Mouse (Mus musculus) mouse trophoblast stem cell (cell line): ENCODE data around the gene Atad5.
"Not testable (repeated sequence)": the region's sequence is repeated elsewhere in the genome, so short reads cannot be mapped to it uniquely, and the experiment has no call there.

Experiments used
- in situ Hi-C, 2 experiments: fragments of 300-500 bp; cut with MseI, MboI; formaldehyde crosslinking; loops; 2 replicates in 1 of 2; 3 replicates in 1 of 2; pipeline ENCODE4 v1.15.1; 2025

Atad5 gene

DNA sequence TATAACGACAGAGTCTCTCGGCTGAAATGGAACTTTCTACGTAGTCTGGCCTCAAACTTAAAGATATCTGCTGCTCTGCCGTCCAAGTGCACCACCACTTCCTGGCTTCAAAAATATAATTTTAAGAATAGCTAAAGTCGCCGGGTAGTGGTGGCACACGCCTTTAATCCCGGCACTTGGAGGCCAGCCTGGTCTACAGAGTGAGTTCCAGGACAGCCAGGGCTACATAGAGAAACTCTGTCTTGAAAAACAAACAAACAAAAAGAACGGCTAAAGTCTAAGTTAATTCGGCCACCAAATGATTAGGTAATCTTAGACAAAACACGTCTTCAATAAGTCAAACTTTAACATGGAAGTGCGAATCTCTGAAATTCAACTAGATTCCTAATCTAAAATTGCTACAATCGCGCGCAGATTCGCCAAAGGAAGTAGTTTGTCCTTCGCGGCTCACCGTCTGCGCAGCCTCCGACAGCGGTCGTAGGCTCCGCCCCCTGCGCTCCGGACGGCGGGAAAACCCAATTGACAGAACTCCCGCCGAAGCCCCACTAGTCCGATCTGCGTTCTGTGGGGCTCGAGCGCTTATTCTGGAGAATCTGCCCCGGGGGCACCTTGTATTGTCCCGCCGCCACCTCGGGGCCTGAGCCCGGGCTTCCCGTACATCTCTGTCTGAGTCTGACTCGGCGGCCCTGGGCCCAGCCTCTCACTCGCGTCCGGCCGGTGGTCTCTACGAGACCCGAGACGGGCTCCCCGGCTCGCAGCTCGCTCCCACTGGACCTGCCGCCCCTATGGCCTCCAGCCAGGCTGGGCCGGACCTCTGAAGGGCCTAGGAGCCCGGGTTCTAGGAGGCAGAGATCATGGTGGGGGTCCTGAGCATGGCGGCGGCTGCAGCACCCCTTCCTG lies at the start of gene Atad5:
Atad5 (plus strand) TSS at position 484 of the 900 bp plus-strand sequence.
- in situ Hi-C loops, result no loop called here

DNA sequence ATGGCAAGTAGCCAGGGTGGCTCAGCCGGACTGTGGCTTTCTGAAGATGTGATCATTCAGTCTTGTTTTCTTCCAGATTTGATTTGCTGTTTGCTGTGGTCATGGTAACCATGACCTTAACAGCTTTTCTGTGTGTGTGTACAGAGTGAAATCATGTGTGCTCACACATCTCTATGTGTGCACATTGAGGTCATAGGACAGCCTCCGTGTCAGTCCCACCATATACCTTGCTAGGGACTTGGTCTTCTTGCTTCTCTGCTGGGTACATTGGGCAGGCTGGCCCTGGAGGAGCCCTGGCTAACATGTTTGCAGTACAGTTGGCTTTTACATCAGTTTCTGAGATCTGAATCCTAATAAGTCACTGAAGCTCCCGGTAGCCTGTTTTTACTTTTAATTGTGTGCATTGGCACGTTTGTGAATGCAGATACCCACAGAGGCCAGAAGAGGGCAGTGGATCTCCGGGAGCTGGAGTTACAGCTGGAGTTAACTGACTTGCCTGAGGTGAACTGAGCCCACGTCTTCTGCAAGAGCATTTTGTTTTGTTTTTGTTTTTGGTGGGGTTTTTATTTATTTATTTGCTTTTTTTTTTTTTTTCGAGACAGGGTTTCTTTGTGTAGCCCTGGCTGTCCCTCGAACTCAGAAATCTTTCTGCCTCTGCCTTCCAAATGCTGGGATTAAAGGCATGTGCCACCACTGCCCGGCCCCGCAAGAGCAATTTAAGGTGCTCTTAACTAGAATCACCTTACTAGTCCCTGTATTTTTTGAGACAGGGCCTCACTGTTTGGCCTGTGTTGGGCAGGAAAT lies 46.4 kb upstream of the Atad5 start:
- in situ Hi-C loops, result no loop called here

DNA sequence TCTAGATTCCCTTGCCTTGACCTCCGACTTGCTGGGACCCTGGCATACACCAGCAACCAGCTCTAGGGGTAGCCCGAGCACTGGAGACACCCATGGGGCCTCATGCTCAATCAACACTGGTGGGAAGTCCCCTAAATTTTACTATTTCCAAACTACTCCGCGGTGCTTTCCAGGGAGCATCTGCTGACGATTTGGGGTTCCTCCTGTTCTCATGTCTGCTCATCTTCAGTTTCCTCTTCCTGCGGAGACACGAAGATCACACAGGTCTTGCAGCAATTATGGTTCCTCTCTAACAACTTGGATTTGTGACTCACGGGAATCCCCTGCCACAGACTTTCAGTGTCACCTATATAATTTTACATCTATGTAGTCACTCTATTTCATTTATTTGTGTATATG lies 45.8 kb upstream of the Atad5 start:
- in situ Hi-C loops, result no loop called here

DNA sequence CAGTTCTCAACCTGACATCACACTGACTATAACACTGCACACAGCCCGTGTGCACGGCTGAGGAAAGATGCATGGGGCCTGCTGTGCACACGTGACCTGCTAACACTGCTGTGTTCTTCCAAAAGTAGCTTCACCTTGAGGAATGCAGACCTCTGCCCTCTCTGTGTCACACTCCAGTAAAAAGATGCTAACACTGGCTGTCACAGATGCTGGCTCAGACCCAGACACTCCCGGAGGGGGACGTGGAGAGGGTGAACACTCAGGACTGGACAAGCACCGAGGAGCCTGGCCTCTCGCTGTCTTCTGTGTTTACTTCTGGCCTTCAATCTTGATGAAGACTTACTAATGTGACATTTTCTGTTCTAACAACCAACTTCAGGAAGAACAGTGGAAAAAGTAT lies 42.3 kb upstream of the Atad5 start:
- in situ Hi-C loops, result no loop called here

DNA sequence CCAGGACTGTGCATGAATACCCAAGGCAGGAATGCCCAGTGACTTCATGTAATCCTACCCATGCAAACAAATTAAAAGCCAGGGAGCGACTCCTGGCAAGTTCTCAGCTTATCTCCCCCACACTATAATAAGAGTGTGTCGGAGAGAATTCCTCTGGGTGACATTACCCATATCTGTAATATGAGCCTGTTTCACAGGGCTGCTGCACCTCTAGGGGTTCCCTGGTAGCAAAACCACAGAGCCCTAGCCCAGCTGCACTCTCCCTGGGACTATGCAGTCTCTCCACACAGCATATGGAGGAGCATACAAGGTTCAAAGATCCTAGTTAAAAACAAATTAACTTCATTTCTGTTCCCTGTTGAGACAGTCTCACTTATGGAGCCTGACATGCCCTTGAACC lies 39.1 kb upstream of the Atad5 start:
- in situ Hi-C loops, result no loop called here

DNA sequence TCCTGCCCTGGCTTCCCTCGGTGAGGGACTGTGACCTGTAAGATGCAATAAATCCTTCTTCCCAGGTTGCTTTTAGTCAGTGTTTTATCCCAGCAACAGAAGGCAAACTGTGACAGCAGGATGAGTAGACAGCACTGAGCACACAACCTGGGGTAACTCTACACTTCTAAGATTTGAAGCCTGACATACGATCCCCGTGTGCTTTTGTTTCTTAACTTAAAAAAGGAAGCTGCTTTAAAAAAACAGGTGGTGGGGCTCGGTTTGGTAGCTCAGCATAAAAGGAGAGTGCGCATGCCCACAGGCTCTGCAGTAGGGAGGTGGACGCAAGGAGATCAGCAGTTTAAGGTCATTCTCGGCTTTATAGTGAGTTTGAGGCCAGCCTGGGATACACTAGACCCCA lies 36.7 kb upstream of the Atad5 start:
- in situ Hi-C loops, result no loop called here

DNA sequence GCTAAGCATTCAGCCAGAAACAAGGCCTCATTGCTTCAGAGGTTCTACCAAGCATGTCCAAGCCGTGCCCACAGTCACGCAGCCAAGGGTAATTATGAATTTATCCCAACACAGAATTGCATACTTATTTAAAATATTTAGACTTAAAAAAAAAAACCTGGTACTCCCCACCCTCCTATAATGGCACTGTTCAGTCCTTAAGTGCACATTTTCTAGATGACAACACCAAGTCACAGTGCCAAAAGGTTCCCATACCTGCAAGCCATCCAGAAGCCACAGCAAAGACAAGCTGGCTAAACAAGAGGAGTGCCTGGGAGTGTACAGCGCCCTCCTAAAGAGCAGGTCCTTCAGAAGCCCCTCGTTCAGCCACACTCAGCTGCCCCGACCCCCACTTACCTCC lies 36.0 kb upstream of the Atad5 start:
- in situ Hi-C loops, result no loop called here

DNA sequence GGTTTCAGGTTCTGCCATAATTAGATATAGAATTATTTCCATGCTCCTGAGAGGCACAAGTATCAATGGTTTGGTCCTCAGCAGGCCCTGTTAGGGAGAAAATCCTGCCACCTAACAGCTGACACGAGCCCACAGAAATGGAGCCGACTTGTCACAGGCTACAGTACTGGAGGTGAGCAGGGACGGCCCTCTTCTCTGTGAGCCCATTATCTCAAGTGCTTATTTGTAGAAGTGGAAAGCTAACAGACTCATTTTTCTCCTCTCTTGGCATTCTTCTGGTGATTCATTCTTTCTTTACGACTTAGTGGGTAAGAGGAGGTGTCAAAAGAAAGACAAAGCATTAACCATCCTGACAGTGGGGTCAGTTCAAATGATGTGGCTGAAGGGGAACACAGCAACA lies 34.5 kb upstream of the Atad5 start:
- in situ Hi-C loops, result no loop called here

DNA sequence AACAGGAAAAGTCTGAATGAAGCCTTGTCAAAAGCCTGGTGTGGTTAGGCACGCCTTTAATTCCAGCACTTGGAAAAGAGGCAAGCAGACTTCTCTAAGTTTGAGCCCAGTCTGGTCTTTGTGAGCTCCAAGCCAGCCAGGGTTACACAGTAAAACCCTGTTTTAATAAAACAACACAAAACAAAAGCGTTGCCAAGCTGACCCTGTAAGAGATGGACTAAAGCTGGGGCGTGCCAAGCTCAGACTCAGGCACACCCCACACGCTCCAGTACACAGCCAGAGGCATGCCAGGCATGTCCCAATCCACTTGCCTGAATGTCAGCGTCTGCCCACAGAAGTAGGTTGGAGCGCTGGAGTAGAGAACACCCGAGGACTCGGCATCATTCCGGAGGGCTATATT lies 33.1 kb upstream of the Atad5 start:
- in situ Hi-C loops, result no loop called here

DNA sequence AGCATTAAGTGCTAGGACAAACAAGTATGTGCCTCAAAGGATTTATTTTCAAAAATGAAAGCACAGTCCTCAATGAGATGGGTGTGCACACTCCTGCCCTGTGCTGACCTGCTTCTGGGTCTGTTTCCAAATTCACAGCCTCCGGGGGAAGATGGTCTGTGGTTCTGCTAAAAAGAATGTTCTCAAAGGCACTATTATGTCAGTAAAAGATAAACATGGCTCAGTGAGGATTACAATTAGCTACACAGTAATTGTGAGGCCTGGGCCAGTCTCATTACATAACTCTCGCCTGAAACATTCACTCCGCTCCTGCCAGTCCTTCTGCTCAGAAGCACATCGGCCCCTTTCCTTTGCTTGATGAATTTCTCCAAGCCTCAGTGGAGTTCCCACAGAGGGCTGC lies 27.0 kb upstream of the Atad5 start:
- in situ Hi-C loops, result no loop called here

DNA sequence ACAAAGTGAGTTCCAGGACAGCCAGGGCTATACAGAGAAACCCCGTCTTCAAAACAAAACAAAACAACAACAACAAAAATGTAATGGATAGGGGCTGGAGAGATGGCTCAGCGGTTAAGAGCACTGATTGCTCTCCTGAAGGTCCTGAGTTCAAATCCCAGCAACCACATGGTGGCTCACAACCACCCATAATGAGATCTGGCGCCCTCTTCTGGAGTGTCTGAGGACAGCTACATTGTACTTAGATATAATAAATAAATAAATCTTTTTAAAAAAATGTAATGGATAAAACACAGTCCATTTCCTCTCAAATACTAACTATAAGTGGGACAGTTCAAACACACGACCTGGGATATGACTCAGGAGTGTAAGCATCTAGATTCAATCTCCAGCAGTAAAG lies 22.8 kb upstream of the Atad5 start:
- in situ Hi-C loops, result not testable (repeated sequence)

DNA sequence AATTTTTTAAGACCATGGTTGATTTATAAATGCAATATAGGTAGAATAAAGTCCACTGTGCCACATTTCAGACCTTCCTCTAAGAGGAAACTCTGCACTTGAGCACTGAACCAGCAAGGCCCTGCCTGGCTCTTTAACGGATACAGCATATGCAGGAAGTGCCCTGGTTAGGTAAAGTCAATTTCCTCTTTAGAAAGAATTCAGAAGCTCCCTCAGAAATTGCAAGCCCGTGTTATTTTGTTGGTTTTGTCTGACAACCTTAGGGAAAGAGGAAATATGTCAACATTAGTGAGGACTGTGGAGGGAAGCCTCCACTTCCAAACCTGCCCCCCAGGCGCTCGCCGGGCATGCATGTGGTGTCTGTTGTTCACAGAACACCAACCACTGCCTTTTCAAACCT lies 21.6 kb upstream of the Atad5 start:
- in situ Hi-C loops, result no loop called here

DNA sequence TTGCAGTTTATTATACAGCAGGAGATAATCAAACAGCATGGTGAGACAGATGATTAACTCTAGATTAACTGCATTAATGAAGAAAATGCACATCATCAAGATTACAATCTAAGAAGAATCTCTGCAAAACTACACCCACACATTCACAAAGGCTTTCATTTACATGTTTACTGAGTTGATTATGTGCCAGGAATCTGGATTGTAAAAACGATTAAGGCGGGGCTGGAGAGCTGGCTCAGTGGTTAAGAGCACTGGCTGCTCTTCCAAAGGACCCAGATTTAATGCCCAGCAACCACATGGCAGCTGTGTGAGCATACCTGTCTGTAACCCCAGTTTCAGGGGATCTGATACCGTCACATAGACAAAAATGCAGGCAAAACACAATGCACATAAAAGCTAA lies 19.4 kb upstream of the Atad5 start:
- in situ Hi-C loops, result no loop called here

DNA sequence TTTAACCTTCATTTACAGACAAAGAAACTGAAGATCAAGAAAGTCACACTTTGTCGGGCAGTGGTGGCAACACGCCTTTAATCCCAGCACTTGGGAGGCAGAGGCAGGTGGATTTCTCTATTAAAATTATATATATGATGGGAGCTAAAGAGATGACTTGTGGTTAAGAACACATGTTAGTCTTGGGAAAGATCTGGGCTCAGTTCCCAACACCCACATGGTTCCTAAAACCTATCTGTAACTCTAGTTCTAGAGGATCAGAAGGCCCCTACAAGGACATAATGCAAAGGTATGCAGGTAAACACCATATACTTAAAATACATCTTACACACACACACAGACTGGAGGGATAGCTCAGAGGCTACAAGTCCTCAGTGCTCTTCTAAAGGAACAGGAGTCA lies 18.2 kb upstream of the Atad5 start:
- in situ Hi-C loops, result no loop called here

DNA sequence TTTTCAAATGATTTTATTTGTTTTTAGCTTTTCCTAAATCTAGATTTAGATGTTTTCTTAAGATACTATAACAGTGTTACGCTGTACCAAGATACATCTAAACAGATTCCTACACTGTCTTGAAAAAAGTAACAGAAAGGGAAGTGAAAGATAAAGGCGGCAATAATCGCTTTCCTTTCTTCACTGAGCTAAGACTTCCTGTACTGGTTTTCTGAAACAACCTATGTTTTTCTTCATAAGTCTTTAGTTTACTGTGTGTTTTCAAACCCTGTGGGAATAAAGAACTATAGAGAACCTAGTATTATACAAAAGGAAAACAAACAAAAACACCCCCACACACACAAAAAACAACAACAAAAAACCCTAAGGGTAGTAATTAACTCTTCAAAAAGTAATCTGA lies 16.8 kb upstream of the Atad5 start:
- in situ Hi-C loops, result no loop called here

DNA sequence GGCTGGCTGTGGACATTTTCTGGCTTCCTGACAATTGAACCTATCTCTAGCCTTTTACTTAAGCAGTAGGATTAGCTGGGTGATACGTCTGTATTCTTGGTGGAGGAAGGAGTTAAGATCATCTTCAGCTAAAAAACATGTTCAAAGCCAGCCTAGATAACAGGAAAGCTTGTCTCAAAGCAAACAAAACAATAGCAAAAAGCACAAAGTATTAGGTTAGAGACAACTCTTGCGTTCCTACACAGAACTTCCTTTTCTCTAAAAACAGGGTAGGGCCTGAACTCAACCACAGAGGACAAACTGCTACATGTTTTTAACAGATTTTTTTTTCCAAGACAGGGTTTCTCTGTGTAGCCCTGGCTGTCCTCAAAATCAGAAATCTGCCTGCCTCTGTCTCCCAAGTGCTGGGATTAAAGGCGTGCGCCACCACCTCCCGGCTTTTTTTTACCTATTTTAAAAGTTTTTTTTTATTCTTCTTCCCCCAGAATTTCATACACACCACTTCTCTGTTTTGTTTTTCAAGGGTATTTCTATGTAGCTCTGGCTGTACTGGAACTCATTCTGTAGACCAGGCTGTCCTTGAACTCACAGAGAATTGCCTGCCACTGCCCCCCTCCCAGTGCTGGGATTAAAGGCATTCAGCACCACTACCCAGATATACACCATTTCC lies 13.5 kb upstream of the Atad5 start:
- in situ Hi-C loops, result no loop called here

DNA sequence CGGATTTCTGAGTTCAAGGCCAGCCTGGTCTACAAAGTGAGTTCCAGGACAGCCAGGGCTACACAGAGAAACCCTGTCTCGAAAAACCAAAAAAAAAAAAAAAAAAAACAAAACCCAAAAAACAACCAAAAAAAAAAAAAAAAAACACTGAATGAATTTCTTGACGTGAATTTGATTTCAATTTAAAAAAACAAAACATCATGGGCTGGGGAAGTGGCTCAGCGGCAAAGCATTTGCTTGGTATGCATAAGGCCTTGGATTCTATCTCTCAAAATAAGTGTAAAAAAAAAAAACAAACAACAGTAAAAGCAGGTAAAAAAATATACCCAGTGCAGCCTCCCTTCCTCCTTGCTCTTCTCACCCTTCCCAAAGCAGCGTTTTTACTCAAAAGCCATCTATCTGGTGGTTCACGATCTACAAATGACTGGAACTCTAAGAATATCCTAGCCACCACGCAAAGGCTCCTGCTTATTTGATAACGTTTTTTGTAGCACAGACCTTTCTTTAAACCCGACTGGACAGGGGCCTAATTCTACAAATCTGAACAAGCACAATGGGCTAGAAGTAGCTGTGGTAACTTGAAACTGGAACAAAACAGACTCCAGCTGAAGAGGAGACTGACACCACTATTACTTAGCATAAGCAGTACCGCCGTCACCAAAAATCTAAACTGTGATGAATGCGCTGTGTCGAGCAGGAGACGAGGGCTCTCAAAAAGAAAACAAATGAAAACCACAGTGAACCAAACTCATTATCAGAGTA lies 11.2 kb upstream of the Atad5 start:
- in situ Hi-C loops, result no loop called here

DNA sequence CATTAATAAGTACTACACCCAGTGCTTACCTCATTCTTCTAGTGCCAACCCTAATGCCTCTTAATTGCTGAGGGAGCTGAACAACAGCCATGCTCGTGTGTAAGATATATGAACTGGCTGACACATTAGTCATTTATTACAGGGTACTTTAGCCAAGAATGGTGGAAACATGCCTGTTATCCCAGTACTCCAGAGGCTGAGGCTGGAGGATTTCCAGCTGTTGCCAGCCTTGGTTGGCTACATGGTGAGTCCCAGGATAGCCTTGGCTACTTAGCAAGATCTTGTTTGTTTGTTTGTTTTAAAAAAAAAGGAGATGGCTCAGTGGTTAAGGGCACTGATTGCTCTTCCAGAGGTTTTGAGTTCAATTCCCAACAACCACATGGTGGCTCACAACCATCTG lies 10.4 kb upstream of the Atad5 start:
- in situ Hi-C loops, result no loop called here

DNA sequence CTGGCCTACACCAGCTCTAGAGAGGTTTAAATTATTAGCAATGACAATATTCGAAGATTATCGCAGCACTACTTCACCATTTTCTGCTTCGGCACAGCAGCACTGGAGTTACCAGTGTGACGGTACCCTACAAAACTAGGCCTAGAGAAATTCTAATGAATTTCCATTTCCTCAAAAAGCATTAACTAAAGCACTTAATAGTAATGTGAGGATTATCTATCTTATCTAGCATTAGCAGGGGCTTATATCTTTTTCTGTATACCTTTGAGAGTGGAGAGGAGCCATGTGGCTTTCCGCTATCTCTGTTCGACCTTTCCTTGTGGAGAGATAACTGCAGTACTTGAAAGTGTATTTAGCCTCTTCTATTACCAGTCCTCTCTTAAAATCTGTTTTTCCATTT lies 9.4 kb upstream of the Atad5 start:
- in situ Hi-C loops, result no loop called here

DNA sequence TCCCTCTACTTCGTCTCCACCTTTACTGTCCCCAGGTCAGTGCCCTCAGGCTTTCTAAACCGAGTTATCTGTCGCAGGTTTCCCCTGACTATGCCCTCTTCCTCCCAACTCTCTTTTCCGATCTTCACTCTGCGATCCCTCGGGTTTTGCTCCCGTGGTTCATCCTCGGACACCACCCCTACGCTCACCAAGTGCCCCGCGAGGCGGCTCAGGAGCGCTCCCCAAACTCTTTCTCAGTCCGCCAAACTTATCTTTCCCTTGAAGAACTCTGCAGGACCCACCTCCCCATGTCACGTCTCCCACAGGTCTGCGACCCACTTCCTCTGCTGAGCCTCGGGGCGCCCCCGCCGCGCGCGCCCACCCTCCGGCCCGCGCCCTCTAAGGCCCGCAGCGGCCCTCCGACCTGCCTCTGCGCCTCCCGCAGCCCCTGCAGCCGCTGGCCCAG lies 8.8 kb upstream of the Atad5 start:
- in situ Hi-C loops, result no loop called here

DNA sequence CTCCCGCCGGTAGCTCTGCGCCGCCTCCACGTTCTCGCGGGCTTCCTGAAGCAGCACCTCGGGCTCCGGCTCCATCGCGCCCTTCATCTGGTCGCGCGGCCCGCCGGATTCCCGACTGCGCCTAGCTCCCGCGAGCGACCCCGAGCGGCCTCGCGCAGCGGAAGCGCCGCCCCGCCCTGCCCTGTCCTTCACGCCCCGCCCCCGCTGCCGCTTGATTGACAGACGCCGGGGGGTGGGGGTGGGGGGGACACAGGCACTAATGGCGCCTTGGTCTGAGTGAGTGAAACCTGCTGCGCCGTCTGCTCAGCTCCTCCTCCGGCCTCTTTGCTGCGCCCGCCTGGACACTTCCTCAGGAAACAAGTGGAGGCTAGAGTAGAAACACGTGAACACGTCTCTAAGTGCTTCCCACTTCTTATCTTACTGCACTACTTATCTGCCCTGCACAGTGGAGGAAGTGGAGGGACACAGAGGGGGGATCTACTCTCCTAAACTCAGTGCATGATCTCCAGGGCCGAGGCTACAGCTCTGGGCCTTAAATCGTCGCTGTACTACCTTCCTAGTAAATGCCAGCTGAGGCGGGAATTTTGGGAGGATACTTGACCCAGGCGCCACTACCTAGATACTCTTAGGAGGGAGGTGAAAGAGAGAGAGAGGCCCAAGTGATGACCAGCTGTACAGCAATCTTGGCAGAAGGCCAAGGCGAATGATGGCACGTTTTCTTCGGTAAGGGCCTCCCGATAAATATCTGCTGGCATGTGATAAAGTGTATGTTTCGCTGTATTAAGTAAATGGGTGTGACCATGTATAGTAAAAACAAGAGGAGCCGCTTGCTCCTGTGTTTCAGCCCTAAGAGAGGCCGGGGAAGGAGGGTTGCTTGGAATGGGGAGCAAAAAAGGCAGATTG lies 8.1 kb upstream of the Atad5 start, which contains the start of gene Crlf3:
Crlf3 (minus strand) TSS at position 166 of the 903 bp plus-strand sequence.
- in situ Hi-C loops, result no loop called here
